Mouse (Mus musculus) E14TG2a.4 (cell line): Measurements from ENCODE around the gene Cfap221.

ENCODE experiments used
- CTCF ChIP-seq: conservative IDR thresholded peaks from 2 replicates; pipeline ENCODE4 v1.5.1; 2014; ENCODE audit warnings: low read length
- NANOG ChIP-seq: IDR thresholded peaks from 2 replicates; pipeline ENCODE4 v1.6.1; 2014; ENCODE audit warnings: borderline replicate concordance, low read length, mixed read lengths
- POU5F1 ChIP-seq: IDR thresholded peaks from 2 replicates; pipeline ENCODE4 v1.6.1; 2014; ENCODE audit warnings: low read length, borderline replicate concordance

DNA sequence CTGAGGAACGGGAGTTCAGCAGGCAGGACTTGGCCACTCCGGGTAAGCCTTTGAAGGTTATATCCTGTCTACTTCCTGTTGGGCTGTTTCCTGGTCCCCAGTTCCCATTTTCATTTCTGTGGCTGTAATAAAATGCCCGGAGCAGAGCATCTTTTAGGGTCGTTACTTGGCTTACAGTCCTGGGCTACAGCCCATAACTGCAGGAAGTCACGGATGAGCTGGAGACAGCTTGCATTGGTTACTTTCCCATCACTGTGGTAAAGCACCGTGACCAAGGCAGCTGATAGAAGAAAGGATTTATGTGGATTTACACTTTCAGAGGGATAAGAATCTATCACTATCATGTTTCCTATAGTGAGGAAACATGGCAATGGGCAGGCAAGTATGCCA lies 93.8 kb downstream of the Cfap221 start:
- TF ChIP-seq NANOG: no peak
- no peak for TF ChIP-seq CTCF
- TF ChIP-seq POU5F1: no peak
